Mouse (Mus musculus): ENCODE data around the gene P4htm. TPM values are rescaled to one million over a fixed set of nuclear protein-coding genes. Genes with fewer than 3 reads are reported as not detected.

The P4htm gene
- polyA plus RNA-seq, 1 experiment = not detected

DNA sequence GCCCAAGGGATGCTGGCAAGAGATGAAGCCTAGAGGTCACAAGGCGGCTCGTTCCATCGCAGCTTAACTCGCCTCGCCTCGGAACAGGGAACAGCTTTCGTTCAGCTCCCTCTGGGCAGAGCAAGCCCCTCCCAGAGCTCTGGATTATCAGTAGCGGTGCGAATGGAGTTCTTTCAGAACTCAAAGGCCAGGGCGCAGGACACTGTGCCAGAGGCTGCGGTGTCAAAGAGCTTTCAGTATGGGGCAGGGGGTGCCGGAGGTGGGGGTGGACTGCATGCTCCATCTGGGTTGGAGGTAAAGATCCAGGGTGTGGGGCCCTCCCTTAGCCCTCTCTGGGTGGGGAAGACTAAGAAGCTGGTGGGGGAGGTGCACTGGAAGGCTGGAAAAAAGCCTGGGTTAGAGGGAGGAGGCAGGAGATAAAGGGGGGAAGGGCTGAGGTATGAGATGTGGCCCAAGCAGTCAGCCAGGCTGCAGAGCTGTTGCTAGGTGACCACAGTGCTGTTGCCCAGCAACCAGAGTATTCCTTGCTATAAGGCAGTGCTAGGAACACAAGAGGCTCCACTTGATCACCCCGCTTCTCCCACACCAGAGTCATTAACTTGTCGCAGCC lies 9.8 kb downstream of the P4htm start:
- peak overlapping the region; percentile 26; the same call in 1 of the 2 replicates for H3K4me3 ChIP-seq (ENCODE audit: insufficient read depth, low read depth, low read length)
- TF ChIP-seq CTCF (IDR thresholded peaks at IDR 0.05; ENCODE audit: insufficient read depth, low read depth, low read length) (peak; percentile 13; the same call in 1 of the 2 replicates), POLR2A (IDR thresholded peaks at IDR 0.05; ENCODE audit: insufficient read depth, low read depth, low read length) (no peak)
- H3K4me1 ChIP-seq (ENCODE audit: control insufficient read depth, insufficient read depth, low read length) = peaks cover 37% of the 10 kb centered on the region
- peak overlapping the region; percentile 94 for H3K27ac ChIP-seq (ENCODE audit: insufficient read depth, low read depth, low read length)
- 5% methylated on average over 14 of the region's 14 CpGs for WGBS

DNA sequence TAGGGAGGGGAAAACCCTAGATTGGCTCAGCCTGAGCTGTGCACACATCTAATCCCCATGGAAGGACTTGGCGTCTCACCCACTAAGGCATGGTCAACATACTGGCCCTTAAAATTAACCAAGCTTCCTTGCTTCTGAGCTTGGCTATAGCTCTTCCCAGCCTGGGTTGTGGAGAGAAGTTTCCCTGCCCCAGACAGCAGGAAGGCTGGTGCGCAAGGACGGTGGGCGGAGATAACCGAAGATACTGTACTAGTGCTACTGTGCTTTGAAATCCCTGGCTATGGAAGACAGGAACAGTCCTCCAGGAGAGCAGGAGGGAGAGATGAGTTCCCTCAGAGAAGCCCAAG lies 18.1 kb downstream of the P4htm start:
- H3K4me3 ChIP-seq (ENCODE audit: insufficient read depth, low read depth, low read length) = peak overlapping the region; percentile 90; the same call in 1 of the 2 replicates
- 40% methylated on average over 5 of the region's 5 CpGs for WGBS
- peak overlapping the region; percentile 69 for H3K27ac ChIP-seq (ENCODE audit: insufficient read depth, low read depth, low read length)

DNA sequence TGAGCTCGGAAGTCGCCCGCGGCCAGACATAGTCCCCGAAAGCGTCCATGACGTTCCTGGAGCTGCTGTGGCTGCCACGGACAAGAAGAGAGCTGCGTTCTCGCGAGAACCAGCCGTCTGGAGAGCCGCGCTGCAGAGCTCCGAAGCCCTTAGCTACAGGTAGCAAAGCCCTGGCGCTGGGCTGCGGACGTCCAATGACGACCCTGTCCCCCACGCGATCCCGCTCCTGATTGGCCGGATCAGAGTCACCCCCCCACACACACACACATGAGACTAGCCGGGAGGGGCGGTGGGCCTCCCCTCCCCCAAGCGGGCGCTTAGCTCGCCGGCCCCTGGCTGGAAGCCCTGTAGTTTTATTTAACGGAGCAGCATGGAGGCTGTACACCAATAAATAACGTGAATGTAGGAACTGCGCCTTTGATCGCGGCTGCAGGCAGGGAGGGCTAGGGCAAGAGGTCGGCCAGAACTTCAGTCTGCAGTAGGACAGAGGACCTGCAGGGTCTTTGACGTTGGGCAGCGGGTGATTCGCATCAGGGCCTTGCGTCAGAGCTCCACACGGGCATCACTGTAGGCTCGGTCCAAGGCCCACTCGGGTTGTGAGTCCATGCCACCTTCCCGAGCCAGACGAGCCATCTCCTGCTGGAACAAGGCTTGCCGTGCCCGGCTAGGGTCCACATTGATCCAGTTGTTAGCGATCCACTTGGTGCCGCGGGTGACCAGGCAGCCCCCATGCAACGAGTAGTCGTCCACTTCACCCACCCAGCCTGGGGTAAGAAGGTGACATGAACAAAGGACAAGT lies 18.7 kb downstream of the P4htm start, which contains the start of gene Wdr6:
Wdr6 (minus strand) TSS at position 195 of the 799 bp plus-strand sequence.
- no peak for TF ChIP-seq CTCF (IDR thresholded peaks at IDR 0.05; ENCODE audit: insufficient read depth, low read depth, low read length)
- TF ChIP-seq POLR2A (IDR thresholded peaks at IDR 0.05; ENCODE audit: insufficient read depth, low read depth, low read length) = peak; percentile 81
- H3K4me1 ChIP-seq (ENCODE audit: control insufficient read depth, insufficient read depth, low read length) = peaks cover 52% of the 10 kb centered on the region
- peak within 1 kb of the TSS; percentile 90 for H3K4me3 ChIP-seq (ENCODE audit: insufficient read depth, low read depth, low read length)
- 4% methylated on average over 51 of the region's 51 CpGs for WGBS
- peak within 1 kb of the TSS; percentile 91 for H3K27ac ChIP-seq (ENCODE audit: insufficient read depth, low read depth, low read length)

More for the DNA sequence above, 18.1 kb downstream of the P4htm start:
- TF ChIP-seq POLR2A (IDR thresholded peaks at IDR 0.05; ENCODE audit: insufficient read depth, low read depth, low read length) = no peak
- H3K4me1 ChIP-seq (ENCODE audit: control insufficient read depth, insufficient read depth, low read length) = peaks cover 46% of the 10 kb centered on the region

DNA sequence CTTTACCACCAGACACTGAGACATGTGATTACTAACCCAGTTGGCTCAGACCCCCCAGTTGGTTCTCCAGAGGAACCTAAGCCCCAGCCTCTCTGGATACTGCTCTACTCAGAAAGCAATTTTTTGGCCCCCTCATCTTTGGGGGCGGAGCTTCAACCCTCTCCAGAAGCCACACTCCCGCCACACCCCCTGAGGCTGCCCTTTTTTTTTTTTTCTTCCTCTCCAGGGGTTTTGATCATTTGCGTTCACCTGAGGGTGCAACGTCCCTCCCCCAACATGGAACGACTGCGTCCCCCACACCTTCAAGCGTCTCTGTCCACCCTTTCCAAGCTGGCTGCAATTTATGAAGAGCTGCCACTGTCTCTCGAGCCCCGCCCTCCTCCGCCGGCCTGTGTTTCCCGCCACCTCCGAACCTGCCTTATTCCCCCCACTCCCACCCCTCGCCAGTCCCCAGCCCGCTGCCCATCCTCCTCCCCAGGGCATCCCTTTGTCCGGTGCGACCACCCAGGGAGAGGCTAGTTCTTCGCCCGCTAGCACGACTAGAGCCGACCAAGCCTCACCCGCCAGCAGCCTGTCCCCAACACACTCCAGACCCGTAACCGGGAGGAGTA lies 19.4 kb downstream of the P4htm start:
- peak overlapping the region; percentile 90 for H3K4me3 ChIP-seq (ENCODE audit: insufficient read depth, low read depth, low read length)
- peak overlapping the region; percentile 91 for H3K27ac ChIP-seq (ENCODE audit: insufficient read depth, low read depth, low read length)
- TF ChIP-seq CTCF (IDR thresholded peaks at IDR 0.05; ENCODE audit: insufficient read depth, low read depth, low read length) (no peak), POLR2A (IDR thresholded peaks at IDR 0.05; ENCODE audit: insufficient read depth, low read depth, low read length) (no peak)
- under 1% methylated on average over 24 of the region's 24 CpGs for WGBS
- peaks cover 59% of the 10 kb centered on the region for H3K4me1 ChIP-seq (ENCODE audit: control insufficient read depth, insufficient read depth, low read length)

DNA sequence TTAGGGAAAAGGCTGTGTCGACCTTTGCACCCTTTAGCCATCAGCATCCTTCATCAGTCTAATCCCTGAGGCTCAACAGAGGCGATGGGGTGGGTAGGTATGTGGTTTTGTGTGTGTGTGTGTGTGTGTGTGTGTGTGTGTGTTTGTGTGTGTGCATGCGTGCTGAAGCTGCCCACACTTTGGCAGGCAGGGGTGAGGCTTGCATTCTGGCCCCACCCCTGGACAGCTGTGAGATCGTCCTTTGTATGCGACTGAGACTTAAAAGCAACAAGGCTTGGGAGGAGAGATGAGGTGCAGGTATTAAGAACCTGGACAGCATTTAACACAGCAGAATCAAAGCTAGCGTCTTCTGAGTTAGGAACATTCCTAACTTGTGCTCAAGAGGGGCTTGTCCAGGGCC lies 20.4 kb downstream of the P4htm start:
- peak overlapping the region; percentile 10 for H3K4me3 ChIP-seq (ENCODE audit: insufficient read depth, low read depth, low read length)
- H3K4me1 ChIP-seq (ENCODE audit: control insufficient read depth, insufficient read depth, low read length) = peaks cover 59% of the 10 kb centered on the region
- TF ChIP-seq CTCF (IDR thresholded peaks at IDR 0.05; ENCODE audit: insufficient read depth, low read depth, low read length) (no peak), POLR2A (IDR thresholded peaks at IDR 0.05; ENCODE audit: insufficient read depth, low read depth, low read length) (no peak)
- H3K27ac ChIP-seq (ENCODE audit: insufficient read depth, low read depth, low read length) = no peak overlapping the region
- 23% methylated on average over 6 of the region's 6 CpGs for WGBS

DNA sequence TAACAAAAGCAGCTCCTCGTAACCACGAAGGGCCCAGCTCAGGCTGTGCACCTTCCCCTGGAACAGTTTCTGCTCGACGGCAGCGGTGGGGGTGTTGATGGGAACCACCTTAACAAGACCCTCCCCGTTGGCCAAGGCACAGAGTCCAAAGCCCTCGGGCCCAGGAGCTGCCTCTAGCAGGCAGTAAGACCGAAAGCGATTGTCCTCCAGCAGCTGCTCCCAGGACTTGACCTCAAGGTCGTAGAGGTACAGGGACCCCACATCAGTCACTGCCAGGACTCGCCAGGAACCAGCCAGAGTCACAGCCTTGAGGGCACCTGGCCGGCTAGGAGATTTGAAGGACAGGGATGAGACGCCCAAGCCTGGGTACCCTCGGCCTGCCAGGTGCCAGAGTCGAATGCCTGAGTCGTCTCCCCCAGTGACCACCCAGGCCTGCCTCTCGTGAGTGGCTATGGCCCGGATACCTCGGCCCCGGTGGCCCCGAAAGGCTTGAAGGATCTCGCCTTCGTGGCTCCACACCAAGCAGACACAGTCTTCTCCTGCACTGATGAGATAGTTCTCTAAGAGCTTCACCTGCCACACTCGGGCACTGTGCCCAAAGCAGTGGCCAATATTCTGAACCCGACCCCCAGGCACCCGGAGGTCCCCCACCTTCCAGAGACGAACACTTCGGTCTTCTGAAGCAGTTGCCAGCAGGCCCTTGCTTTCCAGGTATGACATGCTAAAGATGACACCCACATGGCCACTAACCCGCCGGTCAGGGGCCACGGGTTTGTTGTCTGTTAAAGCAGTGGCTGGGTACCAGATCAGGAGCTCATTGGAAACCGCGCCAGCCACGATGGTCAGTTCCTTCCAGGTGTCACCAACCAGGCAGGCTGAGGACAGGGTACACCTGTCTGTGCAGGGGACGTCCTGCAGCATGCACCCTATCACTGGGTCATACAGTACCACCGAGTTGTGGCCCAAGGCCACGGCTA lies 21.9 kb downstream of the P4htm start:
- TF ChIP-seq CTCF (IDR thresholded peaks at IDR 0.05; ENCODE audit: insufficient read depth, low read depth, low read length) = no peak
- TF ChIP-seq POLR2A (IDR thresholded peaks at IDR 0.05; ENCODE audit: insufficient read depth, low read depth, low read length) = no peak
- H3K4me1 ChIP-seq (ENCODE audit: control insufficient read depth, insufficient read depth, low read length) = peaks cover 62% of the 10 kb centered on the region
- no peak overlapping the region for H3K4me3 ChIP-seq (ENCODE audit: insufficient read depth, low read depth, low read length)
- H3K27ac ChIP-seq (ENCODE audit: insufficient read depth, low read depth, low read length) = no peak overlapping the region
- WGBS = 84% methylated on average over 37 of the region's 37 CpGs

DNA sequence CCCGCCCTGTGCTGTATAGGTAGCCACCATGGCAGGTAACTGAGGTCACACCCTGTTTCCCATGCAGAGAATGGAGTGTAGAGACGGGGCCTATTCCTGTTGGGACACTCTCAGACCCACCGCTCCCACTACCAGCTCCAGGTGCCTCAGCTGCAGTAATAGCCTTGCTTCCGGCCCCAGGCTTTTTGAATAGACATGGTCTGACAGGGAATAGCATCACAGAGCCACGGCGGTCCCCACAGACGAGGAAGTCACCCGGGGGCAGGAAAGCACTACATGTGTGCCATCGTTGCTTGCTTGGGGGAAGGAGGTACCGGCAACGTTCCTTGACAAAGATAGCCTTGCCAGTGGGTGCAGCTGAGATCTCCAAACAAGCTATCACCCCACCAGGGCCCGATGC lies 22.5 kb downstream of the P4htm start:
- 52% methylated on average over 12 of the region's 12 CpGs for WGBS
- Histone ChIP-seq H3K4me3 (ENCODE audit: insufficient read depth, low read depth, low read length) (no peak overlapping the region), H3K4me1 (ENCODE audit: control insufficient read depth, insufficient read depth, low read length) (peaks cover 68% of the 10 kb centered on the region), H3K27ac (ENCODE audit: insufficient read depth, low read depth, low read length) (no peak overlapping the region)
- TF ChIP-seq POLR2A (IDR thresholded peaks at IDR 0.05; ENCODE audit: insufficient read depth, low read depth, low read length) (no peak), CTCF (IDR thresholded peaks at IDR 0.05; ENCODE audit: insufficient read depth, low read depth, low read length) (no peak)

Measured in olfactory bulb, adult 2 months (tissue).